Mouse (Mus musculus): ENCODE data around the gene Glul.

DNA sequence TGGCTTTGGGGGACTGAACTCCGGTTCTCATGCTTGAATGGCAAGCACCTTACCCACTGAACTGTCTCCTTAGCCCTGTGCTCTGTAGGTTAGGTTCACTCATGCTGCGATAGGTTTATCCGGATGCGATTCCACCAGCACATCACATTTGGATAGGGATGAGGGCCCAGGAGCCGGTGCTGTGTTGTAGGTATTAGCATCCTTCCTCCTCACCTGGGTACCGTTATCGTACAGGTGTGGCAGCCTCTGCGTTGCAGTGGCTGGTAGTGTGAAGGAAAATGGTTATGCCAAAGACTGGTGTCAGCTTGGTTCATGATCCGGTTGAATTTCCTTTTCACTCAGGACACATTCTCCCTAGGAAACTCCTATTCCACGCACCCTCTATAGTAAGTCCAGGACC, 9.6 kb upstream of the Glul start:
- TF ChIP-seq CTCF (IDR thresholded peaks at IDR 0.05; ENCODE audit: control insufficient read depth, insufficient read depth, low read length) (no peak), POLR2A (IDR thresholded peaks at IDR 0.05; ENCODE audit: borderline replicate concordance, control insufficient read depth, low read depth, low read length) (no peak)

Measured in bone marrow, adult 2 months (tissue).